Mouse (Mus musculus) spleen, postnatal 4 days (tissue): ENCODE results near the gene Dedd2.
"Not testable (repeated sequence)": the region's sequence is repeated elsewhere in the genome, so short reads cannot be mapped to it uniquely, and the experiment has no call there.

Experiments
- DNase-seq, 2 experiments: peaks; one replicate each; pipeline ENCODE4 v3.0.0; 2022; ENCODE audit warnings: low spot score in 2 of 2

Dedd2 gene

GRCm38 (mm10) chr7:25220457-25221101 is at the start of gene Dedd2:
Dedd2 (minus strand) TSS chr7:25220615.
- peak in 1 of 2 experiments; percentile 48 for DNase-seq

DNA sequence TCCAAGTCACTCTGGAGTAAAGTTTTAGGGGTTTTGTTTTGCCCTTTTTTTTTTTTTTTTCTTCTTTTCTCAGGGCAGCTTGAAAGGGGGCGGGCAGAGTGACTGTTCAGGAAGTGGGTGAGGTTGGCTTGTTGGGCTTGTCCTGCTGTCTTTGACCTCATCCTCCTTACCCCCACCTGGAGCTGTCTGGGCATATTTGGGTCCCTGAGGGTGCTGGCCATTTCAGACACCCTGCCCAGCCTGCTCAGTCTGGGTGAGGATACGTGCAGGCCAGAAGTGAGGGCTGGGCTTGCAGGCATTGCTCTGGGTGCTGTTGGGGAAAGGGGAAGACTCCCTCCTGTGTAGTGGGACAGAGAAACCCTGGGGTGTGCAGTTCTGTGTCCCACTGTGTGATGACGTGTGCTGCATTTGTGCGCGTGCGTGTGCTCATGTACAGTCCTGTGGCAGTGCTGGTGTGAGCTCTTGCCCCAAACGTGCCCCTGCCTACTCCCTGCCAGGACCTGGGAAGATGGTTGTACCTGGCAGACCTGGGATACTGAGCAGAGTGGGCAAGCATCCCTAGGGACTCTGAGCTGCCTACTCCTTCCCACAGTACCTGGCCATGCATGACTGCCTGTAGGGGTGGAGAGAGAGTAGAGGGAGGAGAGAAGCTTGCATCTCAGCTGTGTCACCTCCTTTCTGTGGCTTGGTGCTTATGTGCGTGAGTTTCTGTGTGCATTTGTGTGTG is 49.3 kb upstream of the Dedd2 start:
- peak; percentile 20 to 64 for DNase-seq

DNA sequence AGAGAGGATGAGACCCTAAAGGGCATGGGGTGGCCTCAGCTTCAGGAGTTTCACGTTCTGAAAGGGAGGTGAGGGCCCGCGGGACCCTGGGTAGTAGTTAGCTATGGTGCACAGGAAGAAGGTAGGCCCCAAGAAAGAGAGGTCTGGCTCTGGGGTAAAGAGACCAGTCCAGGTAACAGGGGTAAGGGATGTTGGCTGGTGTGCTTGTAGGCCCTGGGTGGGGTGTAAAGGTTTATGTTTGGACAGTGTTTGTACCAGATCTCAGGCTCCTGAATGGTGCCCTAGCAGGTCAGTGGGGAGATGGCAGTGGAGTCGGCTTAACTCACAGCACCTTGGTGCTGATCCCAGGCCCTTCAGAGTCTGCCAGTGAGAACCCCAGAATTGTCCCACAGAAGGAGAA is 48.6 kb upstream of the Dedd2 start:
- DNase-seq: peak; percentile 19 to 70

DNA sequence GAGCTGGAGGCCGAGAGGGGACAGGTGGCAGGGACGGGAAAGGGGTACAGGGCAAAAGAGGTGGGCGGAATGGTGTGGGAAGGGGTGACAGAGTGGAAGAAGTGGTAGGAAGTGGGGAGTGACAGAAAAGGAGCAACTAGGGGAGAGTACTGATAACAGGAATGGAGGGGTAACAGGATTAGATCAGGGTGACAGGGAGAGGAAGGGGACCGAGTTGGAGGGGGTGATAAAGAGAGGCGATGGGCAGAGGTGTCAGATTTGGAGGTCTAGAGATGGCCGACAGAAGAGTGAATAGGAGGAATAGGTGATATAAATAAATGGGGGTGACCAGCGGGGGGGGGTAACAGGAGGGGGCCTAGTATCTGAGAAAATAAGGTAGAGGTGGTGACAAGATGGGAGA is 48.2 kb upstream of the Dedd2 start:
- no peak for DNase-seq

- peak; percentile 98 for DNase-seq
Measured at GRCm38 (mm10) chr7:25267751-25268463, 47.5 kb upstream of the Dedd2 start.

DNA sequence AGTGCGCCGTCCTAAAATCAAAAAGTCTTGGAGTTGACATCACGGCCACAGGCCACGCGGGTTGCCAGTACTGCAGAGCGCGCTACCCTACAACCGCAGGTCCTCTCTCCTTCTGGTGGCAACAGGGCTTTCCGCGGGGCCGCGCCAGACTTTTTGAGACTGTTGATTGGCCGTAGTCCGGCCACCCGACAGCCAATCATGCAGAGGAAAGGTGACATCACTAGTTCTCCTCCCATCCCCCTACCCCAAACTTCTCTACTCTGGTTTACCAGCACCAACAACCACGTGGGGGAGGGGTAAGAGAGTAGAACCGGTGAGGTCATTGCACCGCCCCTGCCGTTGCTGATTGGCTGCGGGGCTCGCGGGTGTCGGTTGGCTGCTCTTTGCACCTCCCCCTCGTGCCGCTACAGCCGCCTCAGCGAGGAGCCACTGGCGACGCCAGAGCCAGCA is 46.9 kb upstream of the Dedd2 start, which contains the start of gene Cic:
TSS of gene Cic (plus strand) at position 404 of the 450 bp plus-strand sequence.
- peak; percentile 95 to 96 for DNase-seq

DNA sequence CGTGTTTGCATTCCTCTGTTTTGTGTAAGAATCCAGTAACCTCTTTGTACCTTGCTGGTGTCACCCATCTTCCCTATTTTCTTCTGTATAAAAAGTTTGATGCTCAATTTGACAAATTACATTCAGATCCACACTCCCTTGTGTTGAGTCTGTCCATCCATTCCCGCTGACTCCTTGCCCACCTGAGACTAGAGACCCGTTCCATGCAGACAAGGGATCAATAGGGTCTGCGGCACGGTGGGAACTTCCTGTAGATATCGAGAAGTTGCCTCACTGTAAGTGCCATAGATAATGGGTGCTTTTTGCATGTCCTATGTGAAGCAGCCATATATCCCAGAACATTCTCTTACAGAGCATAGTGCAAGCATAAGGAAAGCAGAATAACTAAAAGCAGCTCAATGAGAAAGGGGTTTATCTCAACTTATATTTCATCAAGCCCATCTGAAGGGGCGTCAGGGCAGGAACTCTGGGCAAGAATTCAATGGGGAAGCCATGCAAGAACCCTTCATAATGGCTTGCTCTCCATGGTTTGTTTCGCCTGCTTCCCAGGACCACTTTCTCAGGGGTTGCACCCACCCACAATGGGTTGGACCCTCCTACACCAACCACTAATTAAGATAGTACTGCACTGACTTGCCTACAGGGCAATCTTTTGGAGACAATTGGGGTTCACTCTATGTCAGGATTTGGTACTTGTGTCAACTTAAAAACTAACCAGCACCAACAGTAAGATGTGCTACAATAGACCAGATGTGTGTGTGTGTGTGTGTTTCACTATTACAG is 46.0 kb upstream of the Dedd2 start:
- DNase-seq: no peak

DNA sequence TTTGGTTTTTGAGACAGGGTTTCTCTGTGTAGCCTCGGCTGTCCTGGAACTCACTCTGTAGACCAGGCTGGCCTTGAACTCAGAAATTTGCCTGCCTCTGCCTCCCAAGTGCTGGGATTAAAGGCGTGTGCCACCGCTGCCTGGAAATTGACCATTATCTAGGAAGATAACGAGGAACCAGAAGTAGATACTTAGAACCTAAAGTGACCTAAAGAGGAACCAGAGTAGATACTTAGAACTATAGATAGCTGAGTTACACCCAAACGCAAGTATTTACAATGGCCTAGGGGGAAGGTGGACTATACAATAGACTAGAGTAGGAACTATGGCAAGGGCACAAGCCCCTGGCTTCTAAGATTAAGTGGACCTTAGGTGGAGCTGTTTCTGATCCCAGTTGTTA is 45.3 kb upstream of the Dedd2 start:
- not testable (repeated sequence) for DNase-seq

- no peak for DNase-seq
Measured at GRCm38 (mm10) chr7:25263968-25264870, 43.8 kb upstream of the Dedd2 start.

DNA sequence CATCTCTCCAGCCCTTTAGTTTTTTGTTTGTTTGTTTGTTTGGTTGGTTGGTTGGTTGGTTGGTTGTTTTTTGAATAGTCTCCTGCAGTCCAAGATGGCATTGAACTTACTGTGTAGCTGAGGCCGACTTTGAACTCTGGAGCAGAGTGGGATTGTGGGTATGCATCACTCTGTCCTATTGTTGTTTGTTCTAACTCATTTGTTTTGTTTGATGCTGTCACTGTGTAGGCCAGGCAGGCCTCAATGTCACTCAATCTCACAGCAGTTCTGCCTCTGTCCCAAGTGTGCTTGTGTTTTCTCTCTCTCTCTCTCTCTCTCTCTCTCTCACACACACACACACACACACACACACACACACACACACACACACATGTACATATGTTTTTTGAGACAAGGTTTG is 41.5 kb upstream of the Dedd2 start:
- no peak for DNase-seq

GRCm38 (mm10) chr7:25251822-25252221 is 31.4 kb upstream of the Dedd2 start:
- DNase-seq: no peak

DNA sequence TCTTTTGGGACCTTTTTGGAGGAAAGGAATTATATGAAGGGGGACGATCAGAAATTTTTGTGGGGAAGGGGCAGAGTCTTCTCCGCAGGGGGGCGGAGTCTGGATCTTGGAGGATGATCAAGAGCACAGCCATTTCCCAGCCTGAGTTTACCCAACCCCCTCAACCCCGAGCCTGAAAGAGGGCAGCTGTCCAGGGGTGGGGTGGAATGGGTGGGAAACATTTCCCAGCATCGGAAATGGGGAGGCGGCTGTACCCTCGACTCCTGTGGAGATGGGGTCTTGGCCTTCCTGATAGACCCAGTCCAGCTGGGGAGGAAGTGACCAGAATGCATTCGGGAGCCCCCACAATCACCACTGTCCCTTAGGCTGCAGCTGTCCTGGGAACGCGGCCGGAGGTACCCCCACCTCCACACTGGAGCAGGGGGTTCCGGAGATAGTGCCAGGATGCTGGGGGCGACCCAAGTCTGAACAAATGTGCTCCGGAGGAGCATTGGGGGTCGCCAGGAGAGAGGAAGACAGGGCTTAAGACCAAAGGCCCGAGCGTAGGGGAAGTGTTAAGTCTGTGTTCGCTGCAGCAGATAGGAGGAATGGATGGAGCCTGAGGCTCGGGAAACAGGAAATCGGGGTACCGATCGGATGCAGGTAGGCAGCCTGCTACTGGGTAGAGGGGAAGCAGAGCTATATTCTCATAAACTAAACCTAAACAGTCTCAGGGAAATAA is 30.8 kb upstream of the Dedd2 start:
- DNase-seq: peak; percentile 40 to 68

GRCm38 (mm10) chr7:25250141-25250972 is 29.9 kb upstream of the Dedd2 start, which contains the start of gene Erf:
Erf (minus strand) TSS chr7:25250761.
- peak; percentile 95 to 99 for DNase-seq

DNA sequence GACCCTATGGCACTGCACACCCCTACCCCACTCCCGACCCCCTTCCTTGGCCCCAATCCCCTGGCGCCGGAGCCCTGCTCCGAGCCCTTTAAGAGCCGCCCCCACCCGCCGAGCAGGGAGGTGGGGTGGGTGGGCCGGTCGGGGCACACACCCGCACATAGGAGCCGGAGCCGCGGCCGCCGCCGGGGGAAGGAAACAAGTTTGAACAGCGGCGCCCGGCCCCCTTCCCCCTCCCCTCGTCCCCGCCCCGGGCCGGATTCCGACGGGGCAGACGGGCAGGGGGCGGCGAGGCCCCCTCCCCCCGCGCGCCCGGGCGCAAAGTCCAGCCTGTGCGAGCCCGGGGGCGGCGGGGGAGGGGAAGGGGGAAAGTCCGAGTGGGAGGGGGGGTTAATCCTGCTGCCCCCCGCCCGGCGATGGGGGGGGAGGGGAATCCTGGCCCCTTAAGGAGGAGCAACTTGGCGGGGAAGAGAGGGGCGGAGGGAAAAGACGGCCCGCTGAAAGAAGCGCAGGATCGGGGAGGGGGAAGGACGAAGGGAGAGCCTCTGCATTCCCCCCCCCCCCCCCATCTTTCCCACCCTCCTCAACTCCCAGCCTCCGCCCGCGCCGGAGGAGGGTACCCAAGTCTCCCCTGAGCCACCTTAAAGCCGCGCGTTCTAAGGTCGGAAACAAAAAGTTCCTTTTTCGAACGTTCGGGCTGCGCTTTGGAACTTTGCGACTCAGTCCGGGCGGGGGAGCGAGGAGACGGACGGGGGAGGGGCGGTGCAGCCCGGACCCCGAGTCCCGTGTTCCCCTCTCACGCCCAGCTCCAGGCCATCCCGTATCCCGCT is 29.1 kb upstream of the Dedd2 start:
- peak; percentile 64 to 84 for DNase-seq

DNA sequence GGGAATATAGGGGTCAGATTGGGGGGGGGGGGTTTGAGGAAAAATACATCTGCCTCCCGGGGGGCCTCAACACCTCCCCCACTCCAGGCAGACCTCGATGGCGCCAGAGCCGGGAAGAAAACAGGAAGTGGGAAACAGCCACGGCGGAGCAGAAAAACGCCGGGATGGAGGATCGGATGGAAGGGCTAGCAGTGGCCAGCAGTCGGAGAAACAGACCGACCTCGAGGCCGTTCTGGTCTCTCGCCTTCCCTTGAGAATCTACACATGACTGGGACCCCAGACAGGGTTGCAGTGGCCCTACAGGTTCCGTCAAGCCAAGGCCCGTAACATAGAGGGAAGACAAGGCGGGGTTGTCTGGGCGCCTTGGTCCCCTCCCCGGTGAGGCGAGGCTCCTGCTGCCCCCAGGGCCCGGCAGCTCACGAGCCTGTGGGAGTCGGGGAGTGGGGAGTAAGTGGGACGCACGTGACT is 28.5 kb upstream of the Dedd2 start:
- DNase-seq: peak in 1 of 2 experiments; percentile 41

- peak in 1 of 2 experiments; percentile 67 for DNase-seq
Measured at GRCm38 (mm10) chr7:25248018-25248647, 27.7 kb upstream of the Dedd2 start.

- DNase-seq: no peak
Measured at GRCm38 (mm10) chr7:25247498-25247897, 27.1 kb upstream of the Dedd2 start.

DNA sequence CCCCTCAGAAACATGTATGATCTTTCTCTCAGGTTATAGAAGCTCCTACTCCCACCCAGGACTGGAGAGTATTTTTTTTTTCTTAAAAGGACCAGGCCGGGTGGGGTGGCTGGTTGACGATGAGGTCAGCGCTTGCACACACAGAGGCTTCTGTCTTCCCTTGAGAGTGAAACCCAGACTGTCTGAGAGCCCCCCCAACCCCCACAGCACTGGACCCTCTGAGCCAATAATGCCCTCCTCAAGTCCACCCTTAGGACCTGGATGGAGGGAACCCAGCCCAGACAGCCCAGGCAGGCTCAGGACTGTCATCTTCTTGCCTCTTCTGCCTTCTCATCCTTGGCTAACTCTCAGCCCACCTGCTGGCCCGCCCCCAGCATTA is 26.3 kb upstream of the Dedd2 start:
- DNase-seq: no peak
